ENCODE assay signal across 9 mouse cellular contexts in the genomic region with DNA sequence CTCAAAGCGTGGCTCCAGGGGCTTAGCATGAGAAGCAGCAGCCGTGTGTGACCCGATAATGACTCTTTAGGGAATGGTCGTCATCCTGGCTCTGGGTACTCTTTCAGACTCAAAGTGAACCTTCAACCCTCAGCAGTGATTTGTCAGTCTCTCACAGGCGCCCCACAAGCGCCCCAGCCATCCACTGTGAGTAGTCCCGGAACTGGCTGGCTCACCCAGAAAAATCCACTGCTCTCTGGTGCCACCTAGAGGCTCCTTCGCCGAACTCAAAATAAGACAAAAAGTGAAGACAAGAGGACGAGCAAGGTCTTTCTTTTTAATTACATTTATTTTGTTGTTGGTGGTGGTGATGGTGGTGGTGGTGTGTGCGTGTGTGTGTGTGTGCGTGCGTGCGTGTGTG. TPM values are rescaled to one million over a fixed set of nuclear protein-coding genes. Genes with fewer than 3 reads are reported as not detected.
DNase-seq lines count a peak whose midpoint lies in the region; ATAC-seq and TF ChIP-seq lines count a peak whose summit lies in the region.
"Had no signal": no experiment of that assay in that cellular context is flagged by ENCODE, and none has a peak within 500 bp of the region (broad histone marks: within the 10 kb centered on the region; RNA-seq: fewer than 3 reads in every experiment).

No protein-coding gene starts in this region.

- no peak for TF ChIP-seq POLR2A in bone marrow macrophage, adult 2 months (IDR thresholded peaks at IDR 0.05; ENCODE audit: borderline replicate concordance, low read depth, low read length)

- H3K4me3 ChIP-seq in bone marrow macrophage, adult 2 months (ENCODE audit: insufficient read depth, low read length) = no peak overlapping the region
- no peak overlapping the region for H3K4me3 ChIP-seq in hindbrain, embryonic 11.5 days (ENCODE audit: low read depth, low read length)
- H3K4me3 ChIP-seq: liver, embryonic 15.5 days had no signal

- no peaks in the 10 kb centered on the region for H3K36me3 ChIP-seq in hindbrain, embryonic 11.5 days (ENCODE audit: control insufficient read depth, insufficient read depth, low read length)
- H3K36me3 ChIP-seq: liver, embryonic 15.5 days had no signal

- H3K4me2 ChIP-seq in hindbrain, embryonic 11.5 days (replicated peaks; ENCODE audit: low read depth, low read length) = no peak overlapping the region
- H3K4me2 ChIP-seq: liver, embryonic 15.5 days had no signal

- H3K9me3 ChIP-seq in hindbrain, embryonic 11.5 days (ENCODE audit: control insufficient read depth, low read length) = no peaks in the 10 kb centered on the region
- H3K9me3 ChIP-seq: liver, embryonic 15.5 days had no signal

- WGBS in hindbrain, embryonic 11.5 days = 16% methylated on average over 14 of the region's 14 CpGs

- DNase-seq in MEL-GATA-1-ER (ENCODE audit: extremely low read depth, low read depth) = peak; percentile 22
- DNase-seq in hindbrain, embryonic 11.5 days (ENCODE audit: low spot score) = peak; percentile 88
- DNase-seq in layer of hippocampus, postnatal 14 days (ENCODE audit: low spot score in 2 of 2) = peak; percentile 76 to 82
- DNase-seq in lung, postnatal 25 days (ENCODE audit: low spot score) = peak; percentile 43
- peak; percentile 68 for DNase-seq in retina, postnatal 7 days (ENCODE audit: low read depth, low spot score)
- DNase-seq in yolk sac, embryonic 10.5 days (ENCODE audit: low spot score) = peak; percentile 27

- no peaks in the 10 kb centered on the region for H3K4me1 ChIP-seq in bone marrow macrophage, adult 2 months (ENCODE audit: control insufficient read depth, insufficient read depth, low read length)
- H3K4me1 ChIP-seq in hindbrain, embryonic 11.5 days (replicated peaks; ENCODE audit: control insufficient read depth, insufficient read depth, low read length) = no peaks in the 10 kb centered on the region
- H3K4me1 ChIP-seq: liver, embryonic 15.5 days had no signal

- H3K27ac ChIP-seq in bone marrow macrophage, adult 2 months (ENCODE audit: insufficient read depth, low read depth, low read length) = no peak overlapping the region
- no peak overlapping the region for H3K27ac ChIP-seq in hindbrain, embryonic 11.5 days (ENCODE audit: low read depth, low read length)
- H3K27ac ChIP-seq: liver, embryonic 15.5 days had no signal

- H3K27me3 ChIP-seq in hindbrain, embryonic 11.5 days (ENCODE audit: control insufficient read depth, insufficient read depth, low read length) = no peaks in the 10 kb centered on the region
- H3K27me3 ChIP-seq: liver, embryonic 15.5 days had no signal

- peak; percentile 55; the same call in 1 of the 2 replicates for ATAC-seq in erythroblast, adult 5-6 weeks (replicated peaks; ENCODE audit: low FRiP score, poor library complexity, severe bottlenecking)
- no peak for ATAC-seq in hindbrain, embryonic 11.5 days (ENCODE audit: low FRiP score)

- no peak overlapping the region for H3K9ac ChIP-seq in hindbrain, embryonic 11.5 days (ENCODE audit: low read depth, low read length)
- H3K9ac ChIP-seq: liver, embryonic 15.5 days had no signal

- TF ChIP-seq CTCF in bone marrow macrophage, adult 2 months (IDR thresholded peaks at IDR 0.05; ENCODE audit: low read depth, low read length) = peak; percentile 37

RNA-seq across cellular contexts. Expression of gene Rimbp2, which starts 18.0 kb away (rescaled TPM):
- 0.92 TPM in 1 of 2 replicates, not detected in the other for polyA plus RNA-seq in bone marrow macrophage, adult 2 months (2012; ENCODE audit: insufficient read depth, insufficient read length, missing spikeins)
- not detected in 2 replicates for total RNA-seq in erythroblast, adult 5-6 weeks (2015; ENCODE audit: low replicate concordance)
- not detected in 2 replicates for total RNA-seq in erythroblast, adult 5-6 weeks (2017; ENCODE audit: low replicate concordance)
- 1.2 and 1.4 TPM in 2 replicates for polyA plus RNA-seq in hindbrain, embryonic 11.5 days (2014; fragmentation: Nextera tagmentation; extraction: Ambion mirVana)
- total RNA-seq in layer of hippocampus, postnatal 14 days (2021) = 100 to 1,000 TPM; 121 to 132 TPM
- polyA plus RNA-seq: liver, embryonic 15.5 days had no signal

RNA-seq across cellular contexts. Expression of gene Stx2, which starts 37.1 kb away (rescaled TPM):
- polyA plus RNA-seq in bone marrow macrophage, adult 2 months (2012; ENCODE audit: insufficient read depth, insufficient read length, missing spikeins) = 106 and 112 TPM in 2 replicates
- total RNA-seq in erythroblast, adult 5-6 weeks (2015; ENCODE audit: low replicate concordance) = 48.0 and 57.3 TPM in 2 replicates
- 160 and 298 TPM in 2 replicates for total RNA-seq in erythroblast, adult 5-6 weeks (2017; ENCODE audit: low replicate concordance)
- polyA plus RNA-seq in hindbrain, embryonic 11.5 days (2014; fragmentation: Nextera tagmentation; extraction: Ambion mirVana) = 25.1 and 31.0 TPM in 2 replicates
- total RNA-seq in layer of hippocampus, postnatal 14 days (2021) = 10 to 100 TPM; 31.0 to 33.1 TPM

RNA-seq across cellular contexts. Expression of gene Ran, which starts 48.6 kb away (rescaled TPM):
- polyA plus RNA-seq in bone marrow macrophage, adult 2 months (2012; ENCODE audit: insufficient read depth, insufficient read length, missing spikeins) = 94.1 and 102 TPM in 2 replicates
- total RNA-seq in erythroblast, adult 5-6 weeks (2015; ENCODE audit: low replicate concordance) = 125 and 151 TPM in 2 replicates
- total RNA-seq in erythroblast, adult 5-6 weeks (2017; ENCODE audit: low replicate concordance) = 77.9 and 87.8 TPM in 2 replicates
- polyA plus RNA-seq in hindbrain, embryonic 11.5 days (2014; fragmentation: Nextera tagmentation; extraction: Ambion mirVana) = 799 and 828 TPM in 2 replicates
- total RNA-seq in layer of hippocampus, postnatal 14 days (2021) = 100 to 1,000 TPM; 153 to 155 TPM

Comparison
In these comparisons a context has a peak if more than half of its experiments do, and no peak if none do; other contexts are left out.
1. DNase-seq: peak in every context shown above with its lines; median percentile 88 in hindbrain, embryonic 11.5 days; 79 in layer of hippocampus, postnatal 14 days; 68 in retina, postnatal 7 days; 43 in lung, postnatal 25 days; 27 in yolk sac, embryonic 10.5 days; 22 in MEL-GATA-1-ER.
2. RNA of gene Rimbp2, which starts 18.0 kb away (total RNA-seq): 121 to 132 TPM in layer of hippocampus, postnatal 14 days; not detected in erythroblast, adult 5-6 weeks; every median in the first group is over 100 times any median in the second.